Mouse (Mus musculus): ENCODE measurements around the gene Pou2f2.

The Pou2f2 gene

GRCm38 (mm10) chr7:25145896-25146295 is 33.6 kb downstream of the Pou2f2 start:
- peak; percentile 68 for DNase-seq (ENCODE audit: low spot score)

DNA sequence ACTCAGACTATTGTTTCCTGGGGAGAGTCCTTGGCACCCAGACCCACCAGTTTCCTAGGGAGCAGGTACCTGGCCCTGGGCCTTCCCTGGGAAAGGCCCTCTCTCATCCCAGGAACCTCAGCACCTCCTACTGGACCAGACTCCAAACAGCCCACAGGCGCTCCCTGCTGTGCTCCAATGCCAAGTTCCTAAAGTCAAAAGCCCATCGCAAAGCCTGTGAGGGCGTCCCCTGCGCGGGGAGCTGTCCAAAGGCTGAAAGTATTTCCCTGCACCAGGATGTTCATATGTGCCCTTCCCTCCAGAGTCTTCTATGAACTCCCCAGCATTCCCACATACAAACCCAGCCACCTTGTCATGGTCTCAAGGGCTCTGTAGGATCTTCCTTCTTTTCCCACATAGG is 37.8 kb downstream of the Pou2f2 start:
- DNase-seq (ENCODE audit: low spot score), result peak; percentile 83

GRCm38 (mm10) chr7:25137553-25137952 is 42.0 kb downstream of the Pou2f2 start:
- DNase-seq (ENCODE audit: low spot score), result no peak

GRCm38 (mm10) chr7:25133092-25134049 is 46.2 kb downstream of the Pou2f2 start:
- DNase-seq (ENCODE audit: low spot score), result peak; percentile 89

GRCm38 (mm10) chr7:25132318-25132960 is 47.1 kb downstream of the Pou2f2 start:
- DNase-seq (ENCODE audit: low spot score), result no peak

DNA sequence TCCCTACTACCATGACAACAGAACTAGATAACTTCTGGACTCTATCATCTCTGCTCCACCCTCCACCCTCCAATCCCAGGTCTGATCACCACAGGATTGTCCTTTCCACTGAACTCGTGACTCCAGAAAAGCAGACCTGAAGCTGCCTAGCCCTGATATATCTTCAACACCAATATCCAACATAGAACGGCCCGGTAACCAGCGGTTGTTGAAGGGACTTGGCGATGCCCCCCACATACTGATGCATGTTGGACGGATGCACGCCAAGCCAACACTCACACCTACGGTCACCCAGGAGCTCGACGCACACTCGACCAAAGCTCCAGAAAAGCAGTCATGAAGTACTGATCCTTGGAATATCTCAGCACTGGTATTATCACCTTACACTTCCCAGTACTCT is 48.3 kb downstream of the Pou2f2 start:
- DNase-seq (ENCODE audit: low spot score), result no peak

- no peak for DNase-seq (ENCODE audit: low spot score)
These were observed 49.0 kb downstream of the Pou2f2 start for GRCm38 (mm10) chr7:25130565-25130964.

DNA sequence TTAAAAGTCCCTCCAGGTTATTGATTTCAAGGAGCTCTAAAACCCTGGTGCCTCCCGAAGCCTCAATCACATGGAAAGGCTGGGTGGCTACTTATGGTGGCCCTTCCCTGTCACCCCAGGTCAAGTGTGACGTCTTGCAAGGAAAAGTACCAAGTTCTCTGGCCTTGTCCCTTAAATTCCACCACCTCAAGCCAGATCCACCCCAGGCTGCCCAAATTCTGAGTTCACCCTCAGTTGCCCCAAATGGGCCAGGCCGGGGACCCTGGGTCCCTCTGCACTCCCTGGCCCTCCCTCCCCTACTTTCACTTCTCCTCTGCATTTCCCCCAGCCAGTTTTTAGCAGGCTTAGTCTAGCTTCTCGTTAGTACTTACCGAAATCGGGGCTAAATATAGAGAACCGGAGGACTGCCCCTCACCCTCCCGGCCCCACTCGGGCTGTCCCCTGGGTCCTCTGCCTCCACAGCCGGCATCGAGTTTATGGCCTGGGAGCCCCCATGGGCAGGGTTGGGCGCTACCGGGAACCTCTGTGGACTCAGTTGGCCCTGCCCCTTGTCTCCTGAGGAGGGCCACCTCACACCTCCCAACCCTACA is 50.0 kb downstream of the Pou2f2 start:
- no peak for DNase-seq (ENCODE audit: low spot score)

- no peak for DNase-seq (ENCODE audit: low spot score)
These were observed 51.6 kb downstream of the Pou2f2 start for GRCm38 (mm10) chr7:25127971-25128370.

GRCm38 (mm10) chr7:25125716-25126281 is 53.7 kb downstream of the Pou2f2 start:
- no peak for DNase-seq (ENCODE audit: low spot score)

DNA sequence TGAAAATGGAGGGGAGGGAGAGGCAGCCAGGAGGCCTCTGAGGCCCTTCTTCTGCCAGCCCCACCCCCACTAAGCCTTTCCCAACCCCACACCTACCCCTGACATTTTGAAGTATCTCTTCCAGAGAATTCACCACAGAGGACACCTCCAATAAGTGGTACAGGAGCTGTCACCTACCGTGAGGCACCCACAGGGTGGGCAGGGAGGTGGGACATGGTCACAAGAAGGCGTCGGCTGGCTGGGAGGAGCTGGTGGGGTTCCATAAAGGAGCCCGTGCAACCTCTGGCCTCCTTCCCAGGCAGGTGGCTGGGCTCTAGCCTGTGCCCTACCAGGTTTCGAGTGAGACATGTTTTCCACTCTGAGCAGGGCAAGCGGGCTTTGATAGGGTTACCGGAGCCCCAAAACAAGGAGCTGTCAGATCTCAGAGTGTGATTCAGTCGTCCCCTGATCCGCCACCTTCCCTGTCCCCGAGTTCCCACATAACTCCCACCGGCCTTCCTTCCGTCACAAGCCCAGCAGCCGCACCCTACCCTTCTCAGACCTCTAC is 58.2 kb downstream of the Pou2f2 start:
- no peak for DNase-seq (ENCODE audit: low spot score)

- DNase-seq (ENCODE audit: low spot score), result no peak
These were observed 59.3 kb downstream of the Pou2f2 start for GRCm38 (mm10) chr7:25120061-25120834.

DNA sequence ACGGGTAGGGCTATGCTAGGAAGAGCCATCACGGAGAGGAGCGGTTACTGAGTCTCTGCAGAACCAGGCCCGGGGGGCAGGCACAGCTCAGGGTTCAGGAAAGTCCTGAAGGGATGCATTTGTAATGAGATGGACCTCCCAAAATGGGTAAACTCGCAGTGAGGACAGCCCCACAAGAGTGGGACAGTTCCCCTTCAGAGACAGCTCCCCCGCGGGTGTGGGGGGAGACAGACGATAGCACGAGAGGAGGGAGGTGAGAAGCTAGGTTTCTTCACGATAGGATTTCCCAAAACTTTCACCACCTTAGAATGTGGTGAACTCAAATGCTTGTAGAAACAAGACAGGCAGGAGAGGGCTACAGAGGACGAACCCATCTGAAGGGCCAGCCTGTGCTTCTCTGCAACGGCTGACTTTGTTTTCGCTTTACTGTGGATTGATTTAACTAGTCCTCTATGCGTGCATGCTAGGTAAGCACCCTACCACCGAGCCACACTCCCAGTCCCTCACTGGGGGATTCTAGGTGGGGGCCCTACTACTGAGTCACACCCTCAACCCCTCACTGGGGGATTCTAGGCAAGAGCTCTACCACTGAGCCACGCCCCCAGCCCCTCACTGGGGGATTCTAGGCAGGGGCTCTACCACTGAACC is 66.4 kb downstream of the Pou2f2 start:
- DNase-seq (ENCODE audit: low spot score), result no peak

DNA sequence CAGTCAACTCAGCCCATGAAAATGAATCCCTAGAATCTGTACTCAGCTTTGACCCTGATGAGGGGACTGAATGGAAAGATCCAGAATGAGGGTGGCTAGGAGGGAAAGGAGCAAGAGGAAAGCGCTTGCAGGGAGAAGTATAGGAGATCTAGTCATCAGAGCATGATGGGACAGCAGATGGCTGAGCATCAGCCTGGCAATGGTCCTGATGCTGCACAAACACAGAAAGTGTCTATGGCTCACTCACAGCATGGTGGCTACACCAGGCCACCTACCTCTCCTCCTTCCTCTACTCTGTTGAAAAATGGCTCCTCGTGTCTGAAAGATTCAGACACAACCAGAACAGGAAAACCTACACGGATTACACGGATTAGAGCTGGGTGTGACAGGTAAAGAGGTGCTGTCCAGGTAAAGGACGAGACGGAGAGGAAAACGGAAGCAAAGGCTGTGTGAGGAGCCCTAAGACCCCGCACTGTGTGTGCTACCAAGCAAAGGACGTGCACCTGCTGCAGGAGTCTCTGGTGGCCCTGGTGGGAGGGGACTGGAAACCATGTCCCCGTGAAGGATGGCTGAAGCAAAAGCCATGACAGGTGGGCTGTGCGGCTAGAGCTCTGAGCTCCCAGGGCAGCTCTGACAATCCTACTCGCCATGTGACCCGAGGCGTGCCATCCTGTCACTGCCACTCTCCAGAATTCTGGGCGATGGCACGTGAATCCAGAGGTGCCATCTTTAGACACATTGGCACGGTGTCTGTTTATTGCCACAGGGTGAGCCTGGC is 67.2 kb downstream of the Pou2f2 start:
- no peak for DNase-seq (ENCODE audit: low spot score)

DNA sequence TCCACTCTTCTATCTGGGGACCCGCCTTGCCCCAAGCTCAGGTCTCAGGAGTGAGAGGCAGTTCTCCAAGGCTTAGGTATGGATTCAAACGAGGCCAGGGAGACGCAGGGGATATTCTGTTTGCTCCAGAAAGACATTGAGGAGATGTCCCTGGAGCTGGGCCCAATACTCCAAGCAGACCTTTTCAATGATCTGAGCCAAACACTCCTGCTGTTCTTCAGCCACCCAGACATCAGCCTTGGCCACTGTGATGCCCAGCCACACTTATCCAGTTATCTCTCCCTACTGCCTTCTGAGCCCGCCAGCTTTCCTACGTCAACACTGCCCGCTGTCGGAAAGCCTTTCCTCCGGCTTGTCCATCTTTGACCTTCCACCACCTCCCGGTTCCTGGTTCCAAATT is 69.2 kb downstream of the Pou2f2 start:
- no peak for DNase-seq (ENCODE audit: low spot score)

DNA sequence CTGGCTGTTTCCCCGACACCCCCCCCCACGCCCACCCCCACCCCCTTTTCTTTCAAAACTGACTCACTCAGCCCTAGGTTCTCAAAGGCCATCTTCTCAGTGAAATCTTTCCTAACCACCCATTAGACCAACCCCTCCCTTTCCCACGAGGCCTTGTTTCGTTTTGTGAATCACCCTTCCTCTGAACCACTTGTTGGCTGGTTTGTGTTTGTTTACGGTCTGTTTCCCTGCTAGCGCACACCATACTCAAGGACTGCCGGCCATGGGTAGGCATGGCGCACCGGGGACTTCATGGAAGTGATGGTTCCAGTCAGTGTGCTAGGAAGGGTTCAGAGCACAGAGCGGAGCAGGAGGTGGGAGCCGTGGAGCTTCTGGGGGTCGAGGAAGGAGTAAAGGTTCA is 70.2 kb downstream of the Pou2f2 start:
- no peak for DNase-seq (ENCODE audit: low spot score)

GRCm38 (mm10) chr7:25106790-25107502 is 72.6 kb downstream of the Pou2f2 start:
- DNase-seq (ENCODE audit: low spot score), result no peak

DNA sequence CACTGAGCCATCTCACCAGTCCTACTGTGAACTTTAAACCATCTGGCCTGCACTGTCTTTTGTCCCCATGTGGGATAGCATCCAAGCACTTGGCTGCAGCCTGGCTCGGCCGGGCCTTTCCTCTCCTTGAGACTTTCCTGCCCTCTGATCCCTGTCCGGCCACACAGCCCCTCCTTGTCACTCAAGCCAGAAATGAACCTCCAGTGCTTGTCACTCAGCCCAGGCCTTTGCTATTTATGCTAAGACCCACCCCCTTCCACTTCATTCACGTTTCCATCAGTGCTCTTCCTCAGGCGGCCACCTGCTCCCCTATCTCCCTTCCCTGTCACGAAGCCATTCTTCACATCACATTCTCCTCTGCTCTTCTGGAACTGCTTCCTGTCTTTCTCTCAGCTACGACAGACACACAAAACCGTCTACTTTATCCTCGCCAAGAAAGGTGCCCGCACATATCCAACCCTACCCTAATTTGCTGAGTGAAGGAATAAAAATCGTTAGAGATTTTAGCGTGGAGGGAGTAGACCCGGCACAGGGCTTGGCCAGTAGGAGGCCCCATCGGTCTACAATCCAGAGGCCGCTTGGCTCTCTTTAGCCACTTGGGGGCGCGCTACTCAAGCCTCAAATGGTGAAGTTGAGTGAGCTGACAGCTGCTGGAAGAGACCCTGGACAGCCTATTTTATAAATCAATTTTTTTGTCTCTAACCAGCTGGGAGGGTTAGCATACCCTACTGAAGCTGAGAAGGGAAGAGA is 73.9 kb downstream of the Pou2f2 start:
- DNase-seq (ENCODE audit: low spot score), result peak; percentile 84

DNA sequence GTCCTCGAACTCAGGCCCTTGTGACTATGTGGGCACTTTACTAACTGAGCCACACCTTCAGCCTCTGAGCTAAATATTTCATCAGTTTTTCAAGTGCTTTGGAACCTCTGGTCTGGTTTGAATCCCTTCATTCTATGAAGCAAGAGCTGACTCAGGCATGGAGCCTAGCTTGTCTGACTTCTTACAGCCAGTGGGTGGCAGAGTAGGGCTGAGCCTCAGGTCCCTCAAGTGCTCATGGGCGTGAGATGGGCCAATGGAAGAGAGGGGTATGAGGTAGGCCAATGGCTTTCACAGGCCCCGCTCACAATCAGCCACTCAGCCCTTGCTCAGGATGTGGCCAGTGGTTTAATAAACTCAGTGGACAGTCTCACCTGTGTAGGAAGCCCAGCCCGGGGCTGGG is 79.9 kb downstream of the Pou2f2 start:
- no peak for DNase-seq (ENCODE audit: low spot score)
